ENCODE assay signal across 8 mouse cellular contexts in genomic region chr2:178698648-178699047, GRCm38 (mm10).
DNase-seq lines count a peak whose midpoint lies in the region; ATAC-seq and TF ChIP-seq lines count a peak whose summit lies in the region.

No protein-coding gene starts in this region.

- intact Hi-C loops in heart, postnatal 36 days (cut with DNase I), result no loop called here
- intact Hi-C loops in left cerebral cortex, adult 2 months (cut with DNase I), result no loop called here

- DNase-seq in kidney, adult 18-20 months, result peak; percentile 43
- DNase-seq in cerebellum, postnatal 4 days (ENCODE audit: low spot score in 2 of 2), result peak; percentile 33 to 42
- peak; percentile 60 for DNase-seq in heart, postnatal 36 days
- DNase-seq in left cerebral cortex, adult 2 months (ENCODE audit: extremely low spot score in 1 of 2, low spot score in 2 of 2), result peak; percentile 67 to 74
- DNase-seq in right cerebral cortex, adult 2 months (ENCODE audit: low spot score in 2 of 2), result peak; percentile 76 to 83
- DNase-seq in limb, embryonic 10.5 days (ENCODE audit: low spot score), result no peak
- DNase-seq in spleen, postnatal 14 days (ENCODE audit: low spot score in 2 of 2), result no peak

- no peak for ATAC-seq in kidney, embryonic 15.5 days (replicated peaks; ENCODE audit: low FRiP score)

- no peak overlapping the region for H3K4me2 ChIP-seq in kidney, embryonic 15.5 days

- no peak overlapping the region for H3K9ac ChIP-seq in kidney, embryonic 15.5 days

- H3K9me3 ChIP-seq in kidney, embryonic 15.5 days (replicated peaks), result no peaks in the 10 kb centered on the region
- no peaks in the 10 kb centered on the region for H3K9me3 ChIP-seq in limb, embryonic 10.5 days (replicated peaks)

- H3K27ac ChIP-seq in kidney, embryonic 15.5 days, result no peak overlapping the region
- peak overlapping the region; percentile 73 for H3K27ac ChIP-seq in left cerebral cortex, adult 2 months
- no peak overlapping the region for H3K27ac ChIP-seq in limb, embryonic 10.5 days

- 69% methylated on average over 13 of the region's 13 CpGs for WGBS in kidney, embryonic 15.5 days
- WGBS in limb, embryonic 10.5 days, result 77% methylated on average over 13 of the region's 13 CpGs

- H3K4me3 ChIP-seq in kidney, embryonic 15.5 days (replicated peaks), result no peak overlapping the region
- no peak overlapping the region for H3K4me3 ChIP-seq in left cerebral cortex, adult 2 months
- H3K4me3 ChIP-seq in limb, embryonic 10.5 days, result no peak overlapping the region

- no peak for TF ChIP-seq CTCF in left cerebral cortex, adult 2 months (IDR thresholded peaks at IDR 0.05)

- H3K27me3 ChIP-seq in kidney, embryonic 15.5 days, result no peaks in the 10 kb centered on the region
- no peaks in the 10 kb centered on the region for H3K27me3 ChIP-seq in limb, embryonic 10.5 days (ENCODE audit: low read depth, poor library complexity, severe bottlenecking)

- H3K4me1 ChIP-seq in kidney, embryonic 15.5 days, result no peaks in the 10 kb centered on the region
- H3K4me1 ChIP-seq in limb, embryonic 10.5 days, result no peaks in the 10 kb centered on the region

- no peaks in the 10 kb centered on the region for H3K36me3 ChIP-seq in kidney, embryonic 15.5 days
- H3K36me3 ChIP-seq in limb, embryonic 10.5 days, result no peaks in the 10 kb centered on the region

Comparison
In these comparisons a context has a peak if more than half of its experiments do, and no peak if none do; other contexts are left out.
1. DNase-seq: peak in kidney, adult 18-20 months (single experiment), cerebellum, postnatal 4 days (2 of 2), heart, postnatal 36 days (2 of 2), left cerebral cortex, adult 2 months (2 of 2) and right cerebral cortex, adult 2 months (2 of 2); none in limb, embryonic 10.5 days (single experiment) and spleen, postnatal 14 days (0 of 2).